Mouse (Mus musculus) adrenal gland, postnatal 10 days (tissue): ENCODE measurements around the gene Capn1. TPM values are rescaled to one million over a fixed set of nuclear protein-coding genes. Genes with fewer than 3 reads are reported as not detected.

Source experiments
- DNase-seq: peaks from one replicate; pipeline ENCODE4 v3.0.0; 2021; ENCODE audit warnings: mixed read lengths
- total RNA-seq, 2 experiments: library from RNA; stranded (reverse); gene quantifications; 2 replicates each; pipeline ENCODE4 v1.2.3; 2021

Gene Capn1
- total RNA-seq, 2 experiments from 2014 or later = 31.3 to 40.0 TPM

DNA sequence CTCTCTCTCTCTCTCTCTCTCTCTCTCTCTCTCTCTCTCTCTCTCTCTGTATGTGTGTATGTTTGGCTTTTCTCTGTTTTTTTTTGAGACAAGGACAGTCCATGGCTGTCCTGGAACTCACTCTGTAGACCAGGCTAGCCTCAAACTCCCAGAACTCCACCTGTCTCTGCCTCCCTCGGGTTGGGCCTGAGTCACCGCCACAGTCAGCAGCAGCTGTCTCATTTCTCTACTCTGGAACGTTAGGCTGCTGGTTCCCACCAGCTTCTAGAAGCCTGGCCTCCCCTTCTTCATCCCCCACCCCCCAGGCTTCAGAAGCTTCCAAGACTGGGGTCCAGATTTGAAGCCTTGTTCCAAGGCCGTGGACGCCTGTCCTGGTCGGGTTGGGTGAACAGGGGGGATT is 26.1 kb downstream of the Capn1 start:
- DNase-seq = no peak

DNA sequence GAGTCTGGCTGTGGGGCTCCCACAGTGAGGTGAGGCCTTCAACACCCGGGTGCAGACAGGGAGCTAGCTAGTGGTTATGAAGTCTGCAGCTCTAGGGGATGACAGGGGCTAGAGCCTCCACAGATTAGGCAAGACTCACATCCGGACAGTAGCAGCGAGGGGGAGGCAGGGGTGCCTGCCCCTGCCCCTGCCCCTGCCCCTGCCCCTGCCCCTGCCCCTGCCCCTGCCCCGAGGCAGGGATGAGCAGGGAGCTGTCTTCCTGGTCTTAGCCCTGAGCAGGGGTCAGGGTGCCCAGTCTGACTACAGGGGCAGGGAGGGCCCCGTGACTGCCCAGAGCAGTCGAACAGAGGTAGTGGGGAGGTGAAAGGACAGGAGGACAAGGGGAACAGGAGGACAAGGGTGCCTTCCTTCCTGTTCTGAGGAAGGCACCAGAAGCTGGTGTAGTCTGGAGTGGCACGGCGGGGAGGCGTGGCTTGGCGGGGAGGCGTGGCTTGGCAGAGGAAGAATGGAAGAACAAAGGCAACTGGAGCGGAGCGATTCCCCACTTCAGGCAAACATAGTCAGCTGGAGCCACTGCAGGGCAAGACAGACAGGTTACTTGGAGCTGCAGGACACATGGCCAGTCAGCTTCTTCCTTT is 26.8 kb downstream of the Capn1 start:
- DNase-seq = peak; percentile 92

DNA sequence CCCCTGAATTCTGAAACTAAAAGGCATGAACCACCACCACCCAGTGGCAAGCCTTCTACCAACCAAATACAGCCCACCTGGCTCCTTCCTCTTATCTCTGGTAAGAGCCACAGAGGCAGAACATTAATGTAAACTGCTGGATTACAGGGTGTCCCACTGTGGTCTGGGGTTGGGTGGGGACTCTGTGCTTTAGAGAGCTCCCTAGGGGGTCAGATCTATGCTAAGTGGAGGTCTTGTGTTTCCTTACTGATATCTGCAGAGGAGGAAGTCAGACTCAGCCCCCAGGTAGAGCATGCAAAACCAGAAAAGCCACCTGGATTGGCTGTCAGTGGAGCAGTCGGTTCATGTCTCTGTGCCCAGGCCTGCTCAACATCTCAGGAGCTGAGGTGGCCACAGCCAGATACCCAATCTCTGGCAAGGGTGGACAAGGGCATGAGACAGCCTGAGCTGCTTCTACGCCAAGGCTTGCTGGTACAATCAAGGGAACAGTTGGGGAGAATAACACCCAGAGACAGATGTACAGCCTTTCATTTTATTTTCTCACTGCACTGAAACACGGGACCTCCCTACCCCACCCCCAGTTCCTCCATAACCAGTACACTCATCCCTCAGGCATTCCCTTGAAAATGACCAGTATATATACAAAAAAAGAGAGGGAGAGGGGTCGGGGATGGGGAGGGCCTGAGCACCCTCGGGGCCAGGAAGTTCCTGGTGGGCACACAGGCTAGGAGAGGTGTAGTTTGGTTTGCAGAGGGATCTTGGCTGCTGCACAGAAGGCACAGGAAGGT is 27.5 kb downstream of the Capn1 start:
- no peak for DNase-seq

DNA sequence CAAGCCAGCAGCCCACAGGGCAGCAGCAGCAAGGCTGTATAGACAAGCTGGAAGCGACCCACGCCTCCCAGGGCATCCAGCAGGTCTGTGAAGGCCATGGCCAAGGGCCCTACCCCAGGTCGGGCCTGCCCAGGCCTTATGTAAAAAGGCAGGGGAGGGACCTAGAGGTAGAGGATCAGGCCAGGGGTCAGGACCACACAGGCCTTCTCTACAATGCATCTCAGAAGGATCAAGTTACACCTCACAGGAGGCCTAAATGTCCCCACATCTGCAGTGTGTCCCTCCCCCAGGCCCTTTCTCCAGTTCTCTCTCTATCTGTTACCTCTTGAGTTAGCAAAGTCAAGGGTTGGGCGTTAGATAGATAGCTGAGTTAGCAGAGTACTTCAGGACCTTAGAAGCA is 29.7 kb downstream of the Capn1 start, which contains the start of gene Slc22a20:
Slc22a20 (minus strand) TSS at position 101 of the 400 bp plus-strand sequence.
- no peak for DNase-seq

DNA sequence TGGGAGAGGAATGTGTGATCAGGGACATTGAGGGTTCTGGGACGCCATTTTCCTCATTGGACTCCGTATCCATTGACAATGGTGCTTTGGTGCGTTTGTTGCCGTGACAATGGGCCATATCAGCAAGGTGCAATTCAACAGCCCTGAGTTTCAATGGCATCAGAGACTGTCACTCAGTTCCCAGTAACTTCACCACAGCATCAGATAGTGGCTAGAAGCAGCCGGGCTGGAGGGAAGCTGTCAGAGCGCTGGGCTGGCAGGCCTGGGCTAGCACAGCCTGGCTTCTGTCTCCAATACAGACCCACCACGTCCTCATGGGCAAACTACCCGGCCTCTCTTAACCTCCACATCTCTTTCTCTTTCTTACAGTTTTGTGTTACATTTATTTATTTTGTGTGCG is 35.2 kb downstream of the Capn1 start:
- no peak for DNase-seq

DNA sequence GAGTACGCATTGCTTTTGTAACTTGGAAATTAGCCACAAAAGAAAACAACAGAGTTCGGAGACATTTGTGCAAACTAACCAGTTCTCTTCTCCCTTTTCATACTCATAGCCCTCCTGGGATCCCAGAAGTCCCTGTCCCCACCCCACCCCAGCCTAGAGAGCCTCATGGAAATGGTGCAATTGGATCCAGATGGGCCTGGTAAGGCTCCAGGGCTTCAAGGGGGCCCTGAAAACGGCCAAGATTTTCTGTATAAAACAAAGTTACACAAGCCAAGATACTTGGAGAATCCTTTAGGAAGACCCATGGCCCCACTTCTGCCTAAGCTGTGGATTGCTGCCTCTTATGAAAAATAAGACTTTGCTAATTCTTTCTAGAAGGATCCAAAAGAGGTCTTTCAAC is 38.0 kb downstream of the Capn1 start:
- no peak for DNase-seq

DNA sequence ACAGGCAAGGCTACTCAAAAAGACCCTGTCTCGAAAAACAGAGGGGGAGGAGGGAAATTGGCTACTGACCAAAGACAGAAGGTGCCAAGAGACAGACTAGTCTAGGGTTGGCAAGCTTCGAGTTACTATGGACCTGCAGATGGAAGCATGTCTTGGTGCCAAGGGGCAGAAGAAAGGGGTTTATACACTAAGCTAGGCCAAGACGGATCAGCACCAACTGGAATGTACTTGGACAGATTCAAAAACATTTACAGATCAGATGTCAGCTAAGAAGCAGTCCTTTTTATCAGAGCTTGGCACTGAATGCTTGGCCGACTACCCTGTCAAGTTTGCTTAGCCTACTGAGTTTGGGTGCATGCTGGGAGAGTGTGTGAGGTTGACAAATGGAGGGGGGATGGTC is 40.0 kb downstream of the Capn1 start:
- no peak for DNase-seq

DNA sequence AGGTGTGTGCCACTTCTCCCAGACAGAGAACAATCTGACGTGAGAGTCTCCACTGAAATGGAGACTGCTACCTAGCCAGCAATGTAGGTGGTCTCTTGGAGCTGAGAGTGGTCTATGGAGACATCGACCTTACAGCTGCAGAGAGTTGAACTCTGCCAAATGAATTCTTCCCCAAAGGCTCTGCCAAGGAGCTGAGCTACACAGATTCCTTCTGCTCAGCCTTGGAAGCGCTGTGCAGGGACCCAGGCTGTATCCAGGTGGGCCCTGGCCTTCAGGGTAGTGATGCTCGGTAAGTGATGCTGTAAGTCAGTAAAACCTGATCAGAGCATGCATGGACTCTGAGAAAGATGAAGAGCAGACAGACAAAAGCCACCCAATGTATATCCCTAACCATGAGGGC is 40.6 kb downstream of the Capn1 start:
- no peak for DNase-seq

DNA sequence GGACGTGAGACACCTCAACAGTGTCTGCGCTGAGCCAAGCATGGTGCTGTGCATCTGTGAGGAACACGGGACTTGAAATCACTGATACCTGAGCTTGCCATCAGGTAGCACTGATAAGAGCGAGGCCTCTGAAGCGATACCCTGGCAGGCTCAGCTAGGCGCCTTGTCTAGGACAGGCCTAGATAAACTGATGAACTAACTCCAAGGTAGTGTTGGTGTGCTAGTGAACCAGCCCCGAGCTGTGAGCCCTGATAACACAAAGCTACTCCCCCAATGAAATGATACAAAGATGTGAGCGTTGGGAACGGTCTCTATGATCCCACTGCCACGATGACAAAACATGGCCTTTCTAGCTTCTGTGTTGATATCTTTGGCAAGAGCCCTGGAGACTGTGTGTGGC is 48.0 kb downstream of the Capn1 start:
- DNase-seq = no peak

DNA sequence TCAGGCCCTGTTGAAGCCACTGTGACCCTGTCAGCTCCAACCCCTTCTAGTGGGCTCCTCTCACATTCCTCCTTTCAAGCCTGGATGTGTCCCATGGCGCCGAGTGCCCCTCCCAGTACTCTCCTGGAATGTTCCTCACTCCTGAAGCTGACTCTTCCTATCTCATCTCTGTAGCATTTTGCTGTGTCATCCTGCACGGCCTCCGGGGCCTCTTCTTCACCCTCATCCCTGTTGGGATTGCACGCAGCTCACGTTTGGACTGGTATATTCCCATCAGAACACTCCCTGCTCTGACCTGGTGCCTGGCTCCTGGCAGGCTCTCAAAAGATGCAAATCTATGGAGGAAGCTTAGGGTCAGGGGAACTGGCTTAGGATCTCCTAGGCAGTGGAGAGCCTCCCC is 48.9 kb downstream of the Capn1 start:
- DNase-seq = no peak

DNA sequence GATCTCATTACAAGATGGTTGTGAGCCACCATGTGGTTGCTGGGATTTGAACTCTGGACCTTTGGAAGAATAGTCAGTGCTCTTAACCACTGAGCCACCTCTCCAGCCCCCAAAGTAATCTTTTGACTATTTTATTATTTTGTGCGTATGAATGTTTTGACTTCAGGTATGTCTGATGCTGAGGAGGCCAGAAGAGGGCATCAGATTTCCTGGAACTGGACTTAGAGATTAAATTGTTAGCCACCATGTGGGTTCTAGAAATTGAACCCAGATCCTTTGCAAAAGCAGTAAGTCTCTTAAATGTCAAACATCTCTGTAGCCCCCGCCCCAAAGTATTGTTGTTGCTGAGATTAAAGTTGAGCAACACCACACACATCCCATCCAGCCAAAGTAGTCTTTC is 49.8 kb downstream of the Capn1 start:
- no peak for DNase-seq

DNA sequence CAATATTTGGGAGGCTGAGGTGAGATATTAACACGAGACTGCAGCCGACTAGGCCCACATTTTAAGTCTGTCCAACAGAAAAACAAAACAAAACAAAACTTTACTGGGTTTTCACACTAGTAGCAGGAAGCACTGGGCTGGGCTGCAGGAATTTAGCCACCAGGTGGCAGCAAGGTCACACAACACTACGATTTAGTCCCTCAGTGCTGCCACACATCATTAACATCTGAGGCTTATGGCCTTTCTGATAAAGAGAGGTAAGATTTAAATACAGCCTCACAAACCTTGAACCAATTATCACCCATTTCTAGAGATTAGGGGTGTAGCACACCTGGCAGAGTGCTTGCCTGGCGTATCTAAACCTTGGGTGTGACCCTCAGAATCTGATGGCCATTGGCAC is 50.4 kb downstream of the Capn1 start:
- peak; percentile 85 for DNase-seq

DNA sequence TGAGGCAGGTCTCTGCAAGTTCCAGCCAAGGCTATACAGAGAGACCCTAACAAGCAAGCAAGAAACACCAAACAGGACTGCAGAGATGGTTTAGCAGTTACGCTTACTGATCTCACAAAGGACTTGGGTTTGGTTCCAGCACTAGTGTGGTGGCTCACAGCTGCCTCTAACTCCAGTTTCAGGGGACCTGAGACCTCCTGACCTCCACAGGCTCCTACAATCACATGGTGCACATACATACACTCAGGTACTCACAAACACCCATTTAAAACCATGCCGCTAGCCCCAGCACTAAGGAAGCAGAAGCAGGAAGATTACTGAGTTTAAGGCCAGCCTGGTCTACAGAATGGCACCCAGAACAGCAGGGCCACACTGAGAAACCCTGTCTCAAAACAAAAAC is 50.9 kb downstream of the Capn1 start:
- no peak for DNase-seq

DNA sequence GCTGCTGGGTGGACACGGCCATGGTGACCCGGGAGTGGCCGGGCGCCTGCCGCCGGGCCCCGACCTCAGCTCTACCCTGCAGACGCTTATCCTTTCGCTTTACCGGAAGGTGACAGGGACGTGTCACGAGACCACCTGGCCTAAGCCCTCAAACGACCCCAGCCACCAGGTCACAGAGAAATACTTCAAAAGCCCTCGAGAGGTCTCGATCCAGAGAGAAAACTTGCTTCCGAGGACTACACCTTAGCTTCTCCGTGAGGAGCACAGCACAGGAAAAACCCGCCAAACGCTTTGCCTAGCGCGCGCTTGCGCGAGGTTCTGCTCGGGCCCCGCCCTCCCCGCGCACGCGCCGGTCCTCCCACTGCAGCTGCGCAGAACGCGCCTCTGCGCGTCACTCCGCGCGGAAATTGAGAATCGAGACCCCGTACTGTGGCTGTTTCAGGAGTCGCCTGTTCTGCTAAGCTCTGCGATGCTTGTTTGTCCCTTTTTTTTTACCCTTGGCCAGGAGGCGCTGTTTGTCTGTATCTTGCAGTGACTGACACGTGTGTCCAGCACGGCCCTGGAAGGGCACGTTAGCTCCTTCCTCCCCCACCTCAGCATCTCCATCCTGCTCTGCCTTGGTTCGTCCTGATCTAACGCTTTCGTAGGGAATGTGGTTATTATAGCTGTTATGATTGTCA is 51.7 kb downstream of the Capn1 start, which contains the start of gene Pola2:
Pola2 (minus strand) TSS at position 320 of the 680 bp plus-strand sequence.
- DNase-seq = peak; percentile 94

DNA sequence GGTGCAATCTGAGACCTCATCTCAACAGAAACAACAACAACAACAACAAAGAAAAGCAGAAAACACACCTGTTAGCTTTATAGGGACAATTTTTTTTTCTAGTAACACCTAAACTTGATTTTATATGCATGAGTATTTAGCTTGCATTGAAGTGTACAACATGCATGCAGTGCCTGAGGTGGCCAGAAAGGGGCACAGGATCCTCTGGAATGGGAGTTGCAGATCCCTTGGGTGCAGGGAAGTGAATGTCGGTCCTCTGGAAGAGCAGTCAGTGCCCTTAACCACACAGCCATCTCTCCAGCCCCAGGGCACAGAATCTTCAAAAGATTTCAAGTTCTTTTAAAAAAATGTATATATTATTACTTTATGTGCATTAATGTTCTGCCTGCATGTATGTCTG is 53.0 kb downstream of the Capn1 start:
- DNase-seq = no peak

DNA sequence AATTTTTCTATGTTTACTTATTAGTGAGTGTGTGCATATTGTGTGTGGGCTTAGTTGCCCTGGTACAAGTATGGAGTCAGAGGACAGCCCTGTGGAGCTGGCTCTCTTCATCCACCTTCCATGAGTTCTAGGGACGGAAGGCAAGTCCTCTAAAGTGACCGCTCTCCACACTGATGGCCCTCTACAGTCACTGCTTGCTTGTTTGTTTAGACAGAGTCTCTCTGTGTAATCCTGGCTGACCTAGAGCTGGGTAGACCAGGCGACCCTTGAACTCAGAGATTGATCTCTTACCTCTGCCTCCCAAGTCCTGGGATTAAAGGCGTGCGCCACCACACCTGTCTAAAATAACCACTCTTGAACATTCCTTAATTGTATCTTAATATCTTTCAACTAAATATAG is 58.3 kb downstream of the Capn1 start:
- no peak for DNase-seq

DNA sequence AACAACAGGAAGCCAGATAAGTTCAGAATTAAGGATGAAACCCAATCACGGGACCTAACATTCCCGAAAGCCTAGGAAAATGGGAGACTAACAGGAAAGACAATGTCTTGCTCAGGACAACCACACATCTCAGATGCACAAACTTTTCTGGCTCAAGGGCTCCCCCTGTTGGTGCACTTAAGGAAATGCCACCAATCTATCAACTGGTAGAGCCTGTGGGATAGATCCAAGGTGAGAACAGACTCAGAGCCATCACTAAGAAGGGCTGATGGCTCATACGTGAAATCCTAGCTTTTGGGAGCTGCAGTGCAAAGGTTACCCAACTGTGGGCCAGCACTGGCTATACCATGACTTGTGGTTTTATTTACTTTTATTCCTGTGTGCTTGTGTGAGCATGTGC is 59.0 kb downstream of the Capn1 start:
- DNase-seq = peak; percentile 90

DNA sequence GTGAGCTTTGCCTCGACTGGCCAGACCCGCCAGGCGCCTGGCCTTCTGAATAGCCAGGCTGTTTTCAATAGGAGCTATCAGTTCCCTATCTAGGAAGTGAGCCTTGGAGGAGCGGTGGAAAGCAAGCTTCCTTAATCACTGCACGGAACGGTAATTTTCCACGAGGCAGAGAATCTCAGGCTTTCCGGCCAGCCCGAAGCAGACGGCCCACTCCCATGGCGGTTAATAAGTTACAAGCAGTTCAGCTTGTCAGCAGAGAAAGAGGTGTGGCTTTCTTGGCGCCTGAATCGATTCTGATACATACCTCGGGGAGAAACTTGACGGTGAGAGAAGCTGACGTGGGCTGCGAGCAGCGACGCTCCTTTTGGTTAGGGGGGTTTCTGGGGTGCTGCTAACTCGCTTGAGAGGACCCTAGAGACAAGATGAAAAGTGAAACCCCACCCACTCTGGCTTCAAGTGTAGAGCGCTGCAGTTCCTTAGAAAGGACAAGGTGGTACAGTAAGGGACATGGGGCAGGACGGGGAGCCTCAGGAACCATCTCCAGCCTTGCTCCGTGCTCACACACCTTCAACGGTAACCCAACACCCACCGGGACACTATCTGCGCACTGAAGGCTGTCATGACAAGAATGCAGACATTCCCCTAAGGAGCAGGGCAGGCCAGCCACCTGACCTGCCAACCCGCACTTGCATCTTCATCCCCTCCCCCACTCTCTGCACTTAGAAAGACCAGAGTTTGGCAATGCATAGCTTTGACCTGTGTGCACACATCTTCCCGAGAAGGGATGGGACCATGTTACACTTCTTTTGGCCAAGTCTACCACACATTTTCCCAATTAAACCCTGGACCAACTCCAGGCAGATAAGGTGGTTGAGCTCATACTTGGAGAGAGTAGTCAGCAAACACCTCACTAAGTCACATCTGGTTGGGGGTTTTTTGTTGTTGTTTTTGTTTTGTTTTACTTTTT is 59.7 kb downstream of the Capn1 start:
- DNase-seq = peak; percentile 33

DNA sequence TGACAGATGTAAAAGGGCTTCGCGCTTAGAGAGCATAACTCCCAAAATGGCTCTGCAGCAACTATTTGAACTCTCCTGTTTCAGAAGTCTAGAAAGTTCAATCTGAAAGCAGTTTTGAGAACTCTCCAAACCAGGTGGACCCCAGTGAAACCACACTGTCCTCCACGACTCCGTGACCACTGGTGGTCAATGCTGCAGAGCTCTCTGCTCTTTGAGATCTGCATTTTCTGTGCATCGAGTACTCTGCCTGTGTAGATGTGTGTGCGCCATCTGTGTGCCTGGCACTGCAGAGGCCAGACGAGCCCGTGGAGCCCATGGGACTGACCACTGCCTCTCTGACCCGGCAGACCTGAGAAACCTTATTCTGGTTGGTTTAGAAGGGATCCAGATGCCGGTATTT is 60.8 kb downstream of the Capn1 start:
- DNase-seq = no peak

DNA sequence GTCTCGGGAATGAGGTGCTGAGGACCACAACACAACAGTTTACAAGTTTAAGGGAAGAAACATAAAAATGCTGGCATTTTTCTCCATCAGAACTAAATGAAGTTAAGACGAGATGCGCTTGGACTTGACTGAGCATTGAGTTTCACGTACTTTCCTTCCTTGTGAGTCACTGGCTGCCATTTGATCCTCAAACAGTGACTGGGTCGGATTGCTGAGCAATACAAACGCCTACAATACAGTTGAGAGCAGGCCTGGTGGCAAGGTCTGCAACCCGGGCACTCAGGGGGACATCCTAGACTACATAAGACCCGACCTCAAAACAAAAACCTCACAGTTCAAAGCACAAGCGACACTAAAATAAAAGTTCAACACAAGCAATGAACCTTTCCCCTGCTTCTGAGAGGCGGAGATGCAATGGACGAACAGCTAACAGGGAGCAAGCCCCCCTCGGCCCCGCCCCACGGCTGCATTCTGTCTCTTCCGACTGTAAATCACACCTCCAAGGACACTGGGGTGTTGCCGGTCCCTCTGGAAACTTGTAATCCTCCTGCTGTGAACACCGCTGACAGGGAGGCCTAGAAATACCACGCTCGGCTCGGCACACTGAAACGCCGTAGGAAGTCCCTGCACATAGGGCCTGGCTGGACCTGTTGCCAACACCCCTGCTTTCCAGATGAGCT is 61.5 kb downstream of the Capn1 start:
- DNase-seq = peak; percentile 68

DNA sequence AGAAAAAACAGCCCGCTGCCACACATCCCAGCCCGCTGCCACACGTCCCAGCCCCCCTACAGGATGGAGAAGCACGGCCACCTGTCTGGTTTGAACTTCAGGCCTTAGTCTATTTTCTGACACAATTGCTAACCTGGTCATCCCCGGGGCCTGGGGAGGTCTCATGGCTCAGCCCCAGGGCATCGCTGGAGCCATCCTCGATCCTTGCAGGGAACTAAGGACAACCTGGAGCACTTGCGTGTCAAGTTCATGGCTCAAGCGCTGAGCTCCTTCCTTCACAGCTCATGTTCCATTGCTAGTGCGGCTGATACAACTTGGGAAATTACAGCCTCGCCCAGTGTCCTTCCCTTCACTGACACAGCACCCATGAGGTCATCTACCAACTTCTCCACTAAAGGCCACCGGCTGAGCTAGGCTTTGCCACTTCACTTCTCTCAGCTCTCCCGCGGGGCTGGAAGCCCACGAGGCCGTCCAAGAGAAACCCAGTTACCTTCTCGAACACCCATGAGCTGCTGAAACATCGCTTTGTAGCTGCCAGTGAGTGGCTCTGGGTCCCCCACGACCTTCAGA is 62.4 kb downstream of the Capn1 start:
- DNase-seq = peak; percentile 47
